Mouse (Mus musculus) ovary, postnatal 14 days (tissue): Measurements from ENCODE around the gene Spata2.

ENCODE experiments used
- DNase-seq: peaks from one replicate; pipeline ENCODE4 v3.0.0; 2022; ENCODE audit warnings: low spot score

Spata2 gene

GRCm38 (mm10) chr2:167449331-167450275, 43.1 kb downstream of the Spata2 start:
- DNase-seq: no peak

- DNase-seq: no peak
These were observed 45.1 kb downstream of the Spata2 start for GRCm38 (mm10) chr2:167447629-167448028.

GRCm38 (mm10) chr2:167447207-167447606, 45.5 kb downstream of the Spata2 start:
- no peak for DNase-seq

GRCm38 (mm10) chr2:167445911-167446780, 46.5 kb downstream of the Spata2 start:
- DNase-seq: no peak

- DNase-seq: no peak
These were observed 49.1 kb downstream of the Spata2 start for GRCm38 (mm10) chr2:167443411-167444193.

GRCm38 (mm10) chr2:167439422-167439821, 53.3 kb downstream of the Spata2 start:
- no peak for DNase-seq

- DNase-seq: no peak
These were observed 56.3 kb downstream of the Spata2 start for GRCm38 (mm10) chr2:167436371-167436770.

- DNase-seq: no peak
These were observed 57.1 kb downstream of the Spata2 start for GRCm38 (mm10) chr2:167435631-167436030.

- DNase-seq: no peak
These were observed 58.1 kb downstream of the Spata2 start for GRCm38 (mm10) chr2:167434570-167434969.

GRCm38 (mm10) chr2:167431418-167431776, 61.3 kb downstream of the Spata2 start:
- DNase-seq: no peak
